Mouse (Mus musculus) erythroblast, embryonic 14.5 days (primary cell): ENCODE results near the gene Sde2.

Experiments used
- GATA1 ChIP-seq: IDR thresholded peaks from 2 replicates; pipeline ENCODE4 v1.6.1; 2012; ENCODE audit warnings: low read length, inconsistent platforms, mixed read lengths
- TAL1 ChIP-seq: IDR thresholded peaks from 3 replicates; pipeline ENCODE4 v1.6.1; 2012; ENCODE audit warnings: low read length, inconsistent platforms, mixed read lengths

DNA sequence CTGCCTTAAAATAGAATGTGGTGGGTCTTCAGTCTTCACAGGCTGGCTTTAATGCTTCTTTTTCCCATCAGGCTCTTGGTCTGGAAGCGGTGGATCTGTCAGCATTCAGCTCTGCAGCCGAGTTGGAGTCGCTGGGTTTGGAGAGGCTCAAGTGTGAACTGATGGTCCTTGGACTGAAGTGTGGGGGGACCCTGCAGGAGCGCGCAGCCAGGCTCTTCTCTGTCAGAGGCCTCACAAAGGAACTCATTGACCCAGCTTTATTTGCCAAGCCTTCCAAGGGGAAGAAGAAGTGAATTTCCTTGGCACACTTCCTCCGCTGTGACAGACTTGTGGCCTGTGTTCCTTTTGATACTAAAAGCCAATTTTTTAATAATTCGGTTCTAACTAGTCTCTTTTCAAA is 15.1 kb downstream of the Sde2 start:
- TF ChIP-seq GATA1 (no peak), TAL1 (no peak)
